Mouse (Mus musculus) embryonic facial prominence, embryonic 12.5 days (tissue): ENCODE data around the gene Recql. TPM values are rescaled to one million over a fixed set of nuclear protein-coding genes. Genes with fewer than 3 reads are reported as not detected.
"Not testable (repeated sequence)": the region's sequence is repeated elsewhere in the genome, so short reads cannot be mapped to it uniquely, and the experiment has no call there.

Experiments used
- ATAC-seq: fragments of 200-750 bp; cut with Nextera tagmentation; 2 replicates; pipeline ENCODE4 v1.8.0; 2017; ENCODE audit not compliant: insufficient number of reproducible peaks, insufficient read depth, low FRiP score, low TSS enrichment
- H3K27ac ChIP-seq: fragments of 300-500 bp; sonication (generic); 2 replicates; pipeline ENCODE4 v1.5.1; 2016; ENCODE audit warnings: mild to moderate bottlenecking
- H3K27me3 ChIP-seq: fragments of 300-500 bp; sonication (generic); 2 replicates; pipeline ENCODE4 v1.6.1; 2016; ENCODE audit warnings: mild to moderate bottlenecking, moderate library complexity
- H3K36me3 ChIP-seq: fragments of 300-500 bp; sonication (generic); 2 replicates; pipeline ENCODE4 v1.6.1; 2016; ENCODE audit warnings: mild to moderate bottlenecking
- H3K4me1 ChIP-seq: fragments of 300-500 bp; sonication (generic); 2 replicates; pipeline ENCODE4 v1.6.1; 2016
- H3K4me2 ChIP-seq: fragments of 300-500 bp; sonication (generic); replicated peaks from 2 replicates; pipeline ENCODE4 v1.6.1; 2016; ENCODE audit warnings: mild to moderate bottlenecking, moderate library complexity
- H3K4me3 ChIP-seq: fragments of 300-500 bp; sonication (generic); 2 replicates; pipeline ENCODE4 v1.5.1; 2016; ENCODE audit warnings: mild to moderate bottlenecking
- H3K9ac ChIP-seq: fragments of 300-500 bp; sonication (generic); 2 replicates; pipeline ENCODE4 v1.6.1; 2016; ENCODE audit warnings: mild to moderate bottlenecking, moderate library complexity
- H3K9me3 ChIP-seq: fragments of 300-500 bp; sonication (generic); 2 replicates; pipeline ENCODE4 v1.6.1; 2016; ENCODE audit warnings: mild to moderate bottlenecking, moderate library complexity
- WGBS: fragments of 180-500 bp; shearing (Covaris S2); methylation state at CpG from one replicate; pipeline ENCODE4 v1.1.7; 2016; 5-methylcytosine and 5-hydroxymethylcytosine counted together
- polyA plus RNA-seq: library from polyadenylated mRNA; unstranded; fragments of >200 nt; fragmentation: Nextera tagmentation; extraction: Ambion mirVana; gene quantifications from 2 replicates; pipeline ENCODE4 v1.2.1, GENCODE M21; 2016

The Recql gene
- polyA plus RNA-seq, 1 experiment from 2014 or later: 33.8 TPM

- H3K9me3 ChIP-seq: no peaks in the 10 kb centered on the region
- no peak for ATAC-seq
- no peak overlapping the region for H3K9ac ChIP-seq
- no peak overlapping the region for H3K4me3 ChIP-seq
- 69% methylated on average over 9 of the region's 9 CpGs for WGBS
- H3K4me2 ChIP-seq: no peak overlapping the region
- H3K27me3 ChIP-seq: no peaks in the 10 kb centered on the region
- H3K4me1 ChIP-seq: no peaks in the 10 kb centered on the region
- H3K27ac ChIP-seq: no peak overlapping the region
- peaks cover 63% of the 10 kb centered on the region for H3K36me3 ChIP-seq
Observed at GRCm38 (mm10) chr6:142363019-142363576, 23.8 kb downstream of the Recql start.

GRCm38 (mm10) chr6:142362036-142362435, 24.9 kb downstream of the Recql start:
- ATAC-seq: no peak
- Histone ChIP-seq H3K4me3 (no peak overlapping the region), H3K4me2 (no peak overlapping the region), H3K27me3 (no peaks in the 10 kb centered on the region), H3K36me3 (peaks cover 53% of the 10 kb centered on the region), H3K4me1 (no peaks in the 10 kb centered on the region), H3K9me3 (no peaks in the 10 kb centered on the region), H3K27ac (no peak overlapping the region), H3K9ac (no peak overlapping the region)
- WGBS: 88% methylated on average over 6 of the region's 6 CpGs

GRCm38 (mm10) chr6:142357106-142357505, 29.8 kb downstream of the Recql start:
- Histone ChIP-seq H3K4me3 (no peak overlapping the region), H3K36me3 (peaks cover 37% of the 10 kb centered on the region), H3K27me3 (no peaks in the 10 kb centered on the region), H3K4me1 (no peaks in the 10 kb centered on the region), H3K27ac (no peak overlapping the region), H3K4me2 (no peak overlapping the region), H3K9me3 (no peaks in the 10 kb centered on the region), H3K9ac (no peak overlapping the region)
- ATAC-seq: no peak
- 52% methylated on average over 7 of the region's 7 CpGs for WGBS

GRCm38 (mm10) chr6:142352099-142352498, 34.8 kb downstream of the Recql start:
- not testable (repeated sequence) for H3K9me3 ChIP-seq, H3K9ac ChIP-seq, H3K27ac ChIP-seq, ATAC-seq, H3K4me1 ChIP-seq, H3K4me3 ChIP-seq, H3K27me3 ChIP-seq, H3K4me2 ChIP-seq
- WGBS: 89% methylated on average over 3 of the region's 3 CpGs
- peaks cover 26% of the 10 kb centered on the region; the same call in 1 of the 2 replicates for H3K36me3 ChIP-seq

- H3K9me3 ChIP-seq: no peaks in the 10 kb centered on the region
- no peak overlapping the region for H3K9ac ChIP-seq
- H3K4me2 ChIP-seq: no peak overlapping the region
- no peak for ATAC-seq
- no peaks in the 10 kb centered on the region for H3K27me3 ChIP-seq
- H3K36me3 ChIP-seq: peaks cover 21% of the 10 kb centered on the region; the same call in 1 of the 2 replicates
- no peak overlapping the region for H3K4me3 ChIP-seq
- H3K4me1 ChIP-seq: peaks cover 8% of the 10 kb centered on the region
- no peak overlapping the region for H3K27ac ChIP-seq
- 85% methylated on average over 11 of the region's 11 CpGs for WGBS
Observed at GRCm38 (mm10) chr6:142347431-142348385, 39.2 kb downstream of the Recql start.

GRCm38 (mm10) chr6:142346181-142347110, 40.4 kb downstream of the Recql start:
- Histone ChIP-seq H3K4me3 (peak overlapping the region; percentile 62), H3K9ac (peak overlapping the region; percentile 60; the same call in 1 of the 2 replicates), H3K27me3 (no peaks in the 10 kb centered on the region), H3K9me3 (no peaks in the 10 kb centered on the region), H3K4me1 (peaks cover 8% of the 10 kb centered on the region), H3K27ac (no peak overlapping the region), H3K36me3 (peaks cover 12% of the 10 kb centered on the region; the same call in 1 of the 2 replicates), H3K4me2 (peak overlapping the region; percentile 55)
- ATAC-seq: no peak
- whole genome bisulfite sequencing: 47% methylated on average over 12 of the region's 12 CpGs

- under 1% methylated on average over 48 of the region's 48 CpGs for WGBS
- Histone ChIP-seq H3K27ac (peak within 1 kb of the TSS; percentile 69), H3K4me2 (peak within 1 kb of the TSS; percentile 55), H3K36me3 (peaks cover 6% of the 10 kb centered on the region; the same call in 1 of the 2 replicates), H3K4me1 (peaks cover 8% of the 10 kb centered on the region), H3K9ac (peak within 1 kb of the TSS; percentile 60), H3K4me3 (peak within 1 kb of the TSS; percentile 62), H3K27me3 (no peaks in the 10 kb centered on the region), H3K9me3 (no peaks in the 10 kb centered on the region)
- peak; percentile 92 for ATAC-seq
Observed at GRCm38 (mm10) chr6:142345440-142346038, 41.3 kb downstream of the Recql start, which contains the start of gene Pyroxd1. Gene Pyroxd1 (plus strand): TSS chr6:142345654.

- peaks cover 8% of the 10 kb centered on the region for H3K4me1 ChIP-seq
- no peak overlapping the region for H3K9ac ChIP-seq
- H3K27ac ChIP-seq: no peak overlapping the region
- H3K36me3 ChIP-seq: no peaks in the 10 kb centered on the region
- H3K4me2 ChIP-seq: no peak overlapping the region
- H3K27me3 ChIP-seq: no peaks in the 10 kb centered on the region
- no peak overlapping the region for H3K4me3 ChIP-seq
- ATAC-seq: no peak
- WGBS: 73% methylated on average over 2 of the region's 2 CpGs
- no peaks in the 10 kb centered on the region for H3K9me3 ChIP-seq
Observed at GRCm38 (mm10) chr6:142343561-142343960, 43.3 kb downstream of the Recql start.

- no peaks in the 10 kb centered on the region for H3K4me1 ChIP-seq
- no peaks in the 10 kb centered on the region for H3K27me3 ChIP-seq
- H3K9me3 ChIP-seq: no peaks in the 10 kb centered on the region
- WGBS: 12% methylated on average over 2 of the region's 2 CpGs
- no peak overlapping the region for H3K27ac ChIP-seq
- no peak for ATAC-seq
- H3K9ac ChIP-seq: no peak overlapping the region
- H3K36me3 ChIP-seq: no peaks in the 10 kb centered on the region
- no peak overlapping the region for H3K4me2 ChIP-seq
- H3K4me3 ChIP-seq: no peak overlapping the region
Observed at GRCm38 (mm10) chr6:142339576-142339975, 47.3 kb downstream of the Recql start.

- no peak overlapping the region for H3K4me2 ChIP-seq
- H3K4me3 ChIP-seq: no peak overlapping the region
- no peaks in the 10 kb centered on the region for H3K27me3 ChIP-seq
- no peaks in the 10 kb centered on the region for H3K9me3 ChIP-seq
- no peak for ATAC-seq
- 74% methylated on average over 2 of the region's 2 CpGs for WGBS
- H3K27ac ChIP-seq: no peak overlapping the region
- H3K4me1 ChIP-seq: no peaks in the 10 kb centered on the region
- no peak overlapping the region for H3K9ac ChIP-seq
- H3K36me3 ChIP-seq: no peaks in the 10 kb centered on the region
Observed at GRCm38 (mm10) chr6:142338961-142339360, 47.9 kb downstream of the Recql start.

- Histone ChIP-seq H3K27ac (no peak overlapping the region), H3K9me3 (no peaks in the 10 kb centered on the region), H3K4me3 (no peak overlapping the region), H3K36me3 (no peaks in the 10 kb centered on the region), H3K9ac (no peak overlapping the region), H3K27me3 (no peaks in the 10 kb centered on the region), H3K4me1 (no peaks in the 10 kb centered on the region), H3K4me2 (no peak overlapping the region)
- no peak for ATAC-seq
- WGBS: 69% methylated on average over 1 of the region's 1 CpGs
Observed at GRCm38 (mm10) chr6:142329201-142329600, 57.7 kb downstream of the Recql start.
